Mouse (Mus musculus) forebrain, embryonic 16.5 days (tissue): ENCODE measurements around the gene Chd4. TPM values are rescaled to one million over a fixed set of nuclear protein-coding genes. Genes with fewer than 3 reads are reported as not detected.

ENCODE experiments used
- ATAC-seq: fragments of 200-750 bp; cut with Nextera tagmentation; 2 replicates; pipeline ENCODE4 v1.8.0; 2017; ENCODE audit warnings: mild to moderate bottlenecking, moderate library complexity
- H3K27ac ChIP-seq: fragments of 300-500 bp; sonication (generic); 2 replicates; pipeline ENCODE4 v1.5.1; 2014; ENCODE audit warnings: low read length, control low read depth
- H3K27me3 ChIP-seq: fragments of 300-500 bp; sonication (generic); replicated peaks from 2 replicates; pipeline ENCODE4 v1.6.1; 2014; ENCODE audit warnings: low read length; ENCODE audit not compliant: control insufficient read depth, insufficient read depth
- H3K36me3 ChIP-seq: fragments of 300-500 bp; sonication (generic); 2 replicates; pipeline ENCODE4 v1.6.1; 2014; ENCODE audit not compliant: control insufficient read depth, insufficient read depth
- H3K4me1 ChIP-seq: fragments of 300-500 bp; sonication (generic); replicated peaks from 2 replicates; pipeline ENCODE4 v1.6.1; 2014; ENCODE audit warnings: low read length; ENCODE audit not compliant: control insufficient read depth, insufficient read depth
- H3K4me2 ChIP-seq: fragments of 300-500 bp; sonication (generic); 2 replicates; pipeline ENCODE4 v1.6.1; 2014; ENCODE audit warnings: mild to moderate bottlenecking, low read length, control low read depth
- H3K4me3 ChIP-seq: fragments of 300-500 bp; sonication (generic); replicated peaks from 2 replicates; pipeline ENCODE4 v1.5.1; 2014; ENCODE audit warnings: mild to moderate bottlenecking, low read length, control low read depth
- H3K9ac ChIP-seq: fragments of 300-500 bp; sonication (generic); replicated peaks from 2 replicates; pipeline ENCODE4 v1.6.1; 2014; ENCODE audit warnings: low read depth, low read length, control low read depth
- H3K9me3 ChIP-seq: fragments of 300-500 bp; sonication (generic); 2 replicates; pipeline ENCODE4 v1.6.1; 2016; ENCODE audit warnings: low read length; ENCODE audit not compliant: control insufficient read depth
- WGBS: fragments of 180-500 bp; shearing (Covaris S2); extraction: QIAGEN DNeasy Blood & Tissue Kit; methylation state at CpG from one replicate; pipeline ENCODE4 v1.1.7; 2014; 5-methylcytosine and 5-hydroxymethylcytosine counted together
- polyA plus RNA-seq: library from polyadenylated mRNA; unstranded; fragments of >200 nt; fragmentation: Nextera tagmentation; extraction: Ambion mirVana; gene quantifications from 2 replicates; pipeline ENCODE4 v1.2.1, GENCODE M21; 2015

Gene Chd4
- polyA plus RNA-seq, 1 experiment from 2014 or later = 79.8 TPM

DNA sequence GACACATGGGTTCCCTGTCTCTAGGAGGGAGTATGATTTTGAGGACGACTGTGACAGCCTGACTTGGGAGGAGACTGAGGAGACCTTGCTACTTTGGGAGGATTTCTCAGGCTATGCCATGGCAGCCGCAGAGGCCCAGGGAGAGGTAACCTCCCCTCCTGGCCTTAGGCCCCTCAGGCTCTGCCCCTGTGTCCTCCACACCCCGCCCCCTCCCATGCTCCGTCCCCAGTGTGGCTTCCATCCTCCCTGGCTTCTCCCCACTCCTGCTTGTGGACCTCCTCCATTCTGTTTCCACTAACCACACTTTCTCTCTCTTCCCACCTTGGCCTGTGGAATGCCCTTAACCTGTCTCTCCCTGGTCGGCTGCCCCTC is 57.2 kb downstream of the Chd4 start:
- Histone ChIP-seq H3K4me2 (no peak overlapping the region), H3K27me3 (no peaks in the 10 kb centered on the region), H3K27ac (no peak overlapping the region), H3K4me3 (no peak overlapping the region), H3K4me1 (peaks cover 8% of the 10 kb centered on the region), H3K36me3 (peaks cover 2% of the 10 kb centered on the region; the same call in 1 of the 2 replicates), H3K9ac (no peak overlapping the region), H3K9me3 (no peaks in the 10 kb centered on the region)
- WGBS = 88% methylated on average over 5 of the region's 5 CpGs
- ATAC-seq = no peak

DNA sequence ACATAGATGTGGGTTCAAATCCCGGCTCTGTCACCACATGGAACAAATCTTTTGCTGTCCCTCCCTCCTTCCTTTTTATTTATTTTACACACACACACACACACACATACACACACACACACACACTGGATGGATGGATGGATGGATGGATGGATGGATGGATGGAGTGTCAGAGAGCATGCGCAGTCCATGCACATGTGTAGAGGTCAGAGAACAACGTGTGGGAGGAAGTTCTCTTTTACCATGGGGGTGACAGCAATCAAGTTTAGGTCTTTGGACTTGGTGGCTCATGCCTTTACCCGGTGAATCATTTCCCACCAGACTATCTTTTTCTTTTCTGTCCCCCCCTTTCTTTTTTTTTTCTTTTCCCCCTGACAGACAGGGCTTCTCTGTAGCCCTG is 57.9 kb downstream of the Chd4 start:
- Histone ChIP-seq H3K4me1 (peaks cover 1% of the 10 kb centered on the region), H3K9ac (no peak overlapping the region), H3K9me3 (no peaks in the 10 kb centered on the region), H3K4me2 (no peak overlapping the region), H3K27me3 (no peaks in the 10 kb centered on the region), H3K36me3 (peaks cover 2% of the 10 kb centered on the region; the same call in 1 of the 2 replicates), H3K4me3 (no peak overlapping the region), H3K27ac (no peak overlapping the region)
- WGBS = 94% methylated on average over 4 of the region's 4 CpGs
- no peak for ATAC-seq

DNA sequence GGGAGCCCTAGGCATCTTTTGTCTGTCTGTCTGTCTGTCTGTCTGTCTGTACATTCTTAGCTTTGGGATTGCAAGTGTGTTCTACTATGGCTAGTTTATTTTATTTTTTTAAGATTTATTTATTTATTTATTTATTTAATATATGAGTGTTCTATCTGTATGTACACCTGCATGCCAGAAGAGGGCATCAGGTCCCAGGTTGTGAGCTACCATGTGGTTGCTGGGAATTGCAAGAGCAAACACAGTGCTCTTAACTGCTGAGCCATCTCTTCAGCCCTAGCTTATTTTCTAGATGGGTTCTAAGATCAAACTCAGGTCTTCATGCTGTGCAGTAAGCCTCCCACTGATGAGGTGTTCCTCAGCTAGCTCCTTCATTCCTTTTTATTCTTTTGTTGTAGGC is 58.8 kb downstream of the Chd4 start:
- Histone ChIP-seq H3K4me3 (no peak overlapping the region), H3K4me2 (no peak overlapping the region), H3K4me1 (no peaks in the 10 kb centered on the region), H3K27me3 (no peaks in the 10 kb centered on the region), H3K9me3 (no peaks in the 10 kb centered on the region), H3K9ac (no peak overlapping the region), H3K27ac (no peak overlapping the region), H3K36me3 (peaks cover 2% of the 10 kb centered on the region; the same call in 1 of the 2 replicates)
- ATAC-seq = no peak

DNA sequence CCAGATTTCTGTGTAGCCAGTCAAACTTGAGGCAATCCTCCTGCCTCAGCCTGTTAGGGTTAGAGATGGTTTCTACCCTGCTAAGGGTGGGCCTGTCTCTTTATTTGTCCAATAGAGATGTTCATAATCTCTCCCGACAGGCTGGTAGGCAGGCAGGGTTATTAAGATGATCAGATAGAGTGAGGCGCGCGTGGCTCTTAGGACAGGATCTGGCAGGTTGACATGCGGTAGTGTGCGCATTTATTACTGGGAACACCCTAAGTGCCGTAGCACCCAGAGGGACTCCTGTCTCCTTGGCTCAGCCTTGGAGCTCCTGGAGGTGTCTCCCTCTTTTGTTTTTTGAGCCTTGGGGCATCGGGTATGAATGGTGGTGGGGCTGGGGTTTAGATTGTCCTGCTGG is 59.5 kb downstream of the Chd4 start:
- Histone ChIP-seq H3K27ac (no peak overlapping the region), H3K4me1 (no peaks in the 10 kb centered on the region), H3K27me3 (no peaks in the 10 kb centered on the region), H3K9me3 (no peaks in the 10 kb centered on the region), H3K9ac (0 out of 2 replicates have a peak overlapping the region, but pooled peaks have one; percentile 6), H3K36me3 (peaks cover 8% of the 10 kb centered on the region; the same call in 1 of the 2 replicates), H3K4me2 (no peak overlapping the region), H3K4me3 (no peak overlapping the region)
- WGBS = 90% methylated on average over 8 of the region's 8 CpGs
- no peak for ATAC-seq

DNA sequence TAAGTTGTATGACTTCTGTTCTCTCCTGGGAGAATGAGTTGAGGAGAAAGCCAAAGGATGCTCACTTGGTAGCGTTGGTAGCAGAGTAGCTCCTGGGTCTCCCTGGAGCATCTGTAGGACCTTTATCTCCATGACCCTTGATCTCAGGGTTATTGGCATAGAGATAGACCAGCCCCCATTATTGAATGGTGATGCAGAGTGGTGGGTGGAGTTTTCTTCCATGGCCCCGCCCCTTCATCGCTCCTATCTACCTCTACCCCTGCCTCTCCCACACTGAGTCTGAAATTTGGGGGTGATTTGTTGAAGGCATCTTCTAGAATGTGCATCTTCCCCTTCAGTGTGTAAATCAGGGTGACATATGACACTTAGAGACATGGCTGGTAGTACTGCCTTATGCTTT is 60.7 kb downstream of the Chd4 start:
- no peak for ATAC-seq
- Histone ChIP-seq H3K9ac (no peak overlapping the region), H3K27ac (no peak overlapping the region), H3K4me1 (peaks cover 3% of the 10 kb centered on the region; the same call in 1 of the 2 replicates), H3K9me3 (no peaks in the 10 kb centered on the region), H3K4me2 (no peak overlapping the region), H3K27me3 (no peaks in the 10 kb centered on the region), H3K36me3 (peaks cover 13% of the 10 kb centered on the region), H3K4me3 (no peak overlapping the region)
- 92% methylated on average over 3 of the region's 3 CpGs for WGBS

DNA sequence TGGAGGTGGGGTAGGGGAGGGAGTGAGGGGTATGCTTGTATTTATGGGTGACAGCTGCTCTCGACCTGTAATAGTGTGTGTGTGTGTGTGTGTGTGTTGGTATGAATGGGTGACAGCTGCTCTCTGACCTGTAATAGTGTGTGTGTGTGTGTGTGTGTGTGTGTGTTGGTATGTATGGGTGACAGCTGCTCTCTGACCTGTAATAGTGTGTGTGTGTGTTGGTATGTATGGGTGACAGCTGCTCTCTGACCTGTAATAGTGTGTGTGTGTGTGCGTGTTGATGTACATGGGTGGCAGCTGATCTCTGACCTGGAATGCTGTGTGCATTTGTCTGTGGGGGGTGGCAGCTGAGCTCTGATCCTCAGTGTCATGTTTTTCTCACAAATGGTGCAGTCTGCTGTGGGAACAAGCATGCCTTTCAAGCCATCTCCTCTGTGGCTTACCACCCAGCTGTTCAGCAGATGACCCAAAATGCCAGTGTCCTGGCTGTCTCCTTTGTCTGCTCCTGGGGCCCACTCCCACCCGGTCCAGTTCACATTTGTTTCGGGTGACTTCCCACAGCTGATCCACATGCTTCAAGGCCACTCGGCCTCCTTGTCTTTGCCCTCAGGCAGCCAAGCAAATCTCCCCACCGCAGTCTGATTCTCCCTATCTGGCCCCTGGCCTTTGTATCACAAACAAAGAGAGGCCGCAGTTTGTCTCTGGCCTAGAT is 61.3 kb downstream of the Chd4 start:
- Histone ChIP-seq H3K27ac (no peak overlapping the region), H3K4me1 (peaks cover 6% of the 10 kb centered on the region; the same call in 1 of the 2 replicates), H3K36me3 (peaks cover 13% of the 10 kb centered on the region), H3K9me3 (no peaks in the 10 kb centered on the region), H3K9ac (no peak overlapping the region), H3K27me3 (no peaks in the 10 kb centered on the region), H3K4me2 (no peak overlapping the region), H3K4me3 (no peak overlapping the region)
- 33% methylated on average over 7 of the region's 7 CpGs for WGBS
- ATAC-seq = no peak

DNA sequence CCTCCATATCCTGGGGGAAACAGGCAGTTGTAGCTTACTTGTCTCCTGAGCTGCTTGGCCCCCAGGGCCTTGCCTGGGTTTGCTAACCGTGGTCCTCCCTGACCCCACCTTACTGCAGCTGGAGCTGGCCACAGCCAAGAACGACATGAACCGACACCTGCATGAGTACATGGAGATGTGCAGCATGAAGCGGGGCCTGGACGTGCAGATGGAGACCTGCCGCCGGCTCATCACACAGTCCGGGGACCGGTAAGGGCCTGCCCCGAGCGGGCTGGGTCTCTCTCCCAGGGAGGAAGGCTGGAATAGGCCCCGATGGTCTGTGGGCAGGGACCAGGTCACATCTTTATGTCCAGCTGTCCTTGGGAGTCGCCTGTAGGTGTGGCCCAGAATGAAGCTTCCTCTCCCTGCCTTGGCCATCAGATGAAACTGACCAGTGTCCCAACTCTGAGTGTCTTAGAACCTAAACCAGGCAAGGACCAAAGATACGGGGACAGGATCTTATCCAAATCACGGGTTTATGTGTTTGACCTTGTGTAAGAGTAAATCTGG is 63.2 kb downstream of the Chd4 start:
- H3K4me3 ChIP-seq = no peak overlapping the region
- H3K9ac ChIP-seq = no peak overlapping the region
- 87% methylated on average over 15 of the region's 15 CpGs for WGBS
- peaks cover 13% of the 10 kb centered on the region for H3K36me3 ChIP-seq
- H3K27ac ChIP-seq = no peak overlapping the region
- no peak overlapping the region for H3K4me2 ChIP-seq
- peaks cover 14% of the 10 kb centered on the region for H3K4me1 ChIP-seq
- ATAC-seq = no peak
- H3K9me3 ChIP-seq = no peaks in the 10 kb centered on the region
- H3K27me3 ChIP-seq = no peaks in the 10 kb centered on the region

DNA sequence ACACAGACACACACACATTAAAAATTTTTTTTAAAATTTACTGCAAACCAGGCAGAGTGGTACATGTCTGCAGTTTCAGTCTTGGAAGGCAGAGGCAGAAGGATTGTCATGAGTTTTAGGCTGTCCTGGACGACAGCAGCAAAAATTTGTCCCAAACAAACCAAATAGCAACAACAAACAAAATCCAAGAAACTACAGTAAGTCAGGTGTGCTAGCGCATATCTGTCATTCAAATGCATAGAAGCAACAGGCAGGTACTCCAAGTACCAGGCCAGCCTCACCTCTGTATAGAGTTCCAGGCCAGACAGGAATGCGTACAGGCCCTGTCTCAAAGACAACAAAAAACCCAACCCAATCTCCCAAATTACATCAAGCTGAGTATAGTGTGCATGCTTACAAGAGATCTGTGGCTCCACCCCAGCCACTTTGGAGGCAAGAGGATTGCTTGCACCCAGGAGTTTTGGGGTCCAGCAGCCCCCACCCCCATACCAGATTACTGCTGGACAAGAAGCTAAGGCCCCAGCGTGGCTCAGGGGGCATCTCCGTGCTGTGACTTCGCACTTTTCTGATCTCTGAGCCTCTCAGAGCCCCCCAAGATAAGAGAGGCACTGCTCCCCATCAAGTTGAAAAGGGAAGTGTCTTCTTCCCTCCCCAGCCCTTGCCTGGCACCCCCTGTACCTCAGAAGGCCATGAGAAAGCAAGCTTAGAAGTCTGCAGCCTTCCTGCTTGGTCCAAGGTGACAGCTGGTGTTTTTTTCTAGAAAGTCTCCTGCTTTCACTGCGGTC is 64.2 kb downstream of the Chd4 start:
- Histone ChIP-seq H3K9me3 (no peaks in the 10 kb centered on the region), H3K4me3 (no peak overlapping the region), H3K27ac (no peak overlapping the region), H3K4me1 (peaks cover 19% of the 10 kb centered on the region), H3K4me2 (no peak overlapping the region), H3K27me3 (no peaks in the 10 kb centered on the region), H3K9ac (no peak overlapping the region), H3K36me3 (peaks cover 13% of the 10 kb centered on the region)
- ATAC-seq = no peak
- WGBS = 77% methylated on average over 7 of the region's 7 CpGs

DNA sequence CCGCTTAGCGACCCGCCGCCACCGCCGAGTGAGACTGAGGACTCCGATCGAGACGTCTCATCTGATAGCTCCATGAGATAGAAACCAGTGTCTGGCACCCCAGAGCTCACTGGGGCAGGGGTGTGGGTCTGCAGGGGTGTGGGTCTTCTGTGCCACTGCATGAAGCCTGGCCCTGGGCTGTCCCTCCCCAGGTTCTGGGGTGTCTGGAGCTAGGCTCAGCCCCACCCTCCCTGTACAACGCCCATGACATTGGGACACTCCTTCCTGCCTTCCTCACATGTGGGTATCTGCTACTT is 64.7 kb downstream of the Chd4 start:
- H3K27me3 ChIP-seq = no peaks in the 10 kb centered on the region
- no peak overlapping the region for H3K27ac ChIP-seq
- H3K4me3 ChIP-seq = no peak overlapping the region
- no peak overlapping the region for H3K4me2 ChIP-seq
- H3K9ac ChIP-seq = no peak overlapping the region
- peaks cover 13% of the 10 kb centered on the region for H3K36me3 ChIP-seq
- no peak for ATAC-seq
- H3K9me3 ChIP-seq = no peaks in the 10 kb centered on the region
- 48% methylated on average over 10 of the region's 10 CpGs for WGBS
- peaks cover 19% of the 10 kb centered on the region for H3K4me1 ChIP-seq
